Mouse (Mus musculus): Measurements from ENCODE around the gene Lilrb4a. TPM values are rescaled to one million over a fixed set of nuclear protein-coding genes. Genes with fewer than 3 reads are reported as not detected.
A peak's percentile ranks its signal among the peaks of the same experiment; 100 is the strongest.

The Lilrb4a gene
- total and polyA plus RNA-seq, 3 experiments = not detected

DNA sequence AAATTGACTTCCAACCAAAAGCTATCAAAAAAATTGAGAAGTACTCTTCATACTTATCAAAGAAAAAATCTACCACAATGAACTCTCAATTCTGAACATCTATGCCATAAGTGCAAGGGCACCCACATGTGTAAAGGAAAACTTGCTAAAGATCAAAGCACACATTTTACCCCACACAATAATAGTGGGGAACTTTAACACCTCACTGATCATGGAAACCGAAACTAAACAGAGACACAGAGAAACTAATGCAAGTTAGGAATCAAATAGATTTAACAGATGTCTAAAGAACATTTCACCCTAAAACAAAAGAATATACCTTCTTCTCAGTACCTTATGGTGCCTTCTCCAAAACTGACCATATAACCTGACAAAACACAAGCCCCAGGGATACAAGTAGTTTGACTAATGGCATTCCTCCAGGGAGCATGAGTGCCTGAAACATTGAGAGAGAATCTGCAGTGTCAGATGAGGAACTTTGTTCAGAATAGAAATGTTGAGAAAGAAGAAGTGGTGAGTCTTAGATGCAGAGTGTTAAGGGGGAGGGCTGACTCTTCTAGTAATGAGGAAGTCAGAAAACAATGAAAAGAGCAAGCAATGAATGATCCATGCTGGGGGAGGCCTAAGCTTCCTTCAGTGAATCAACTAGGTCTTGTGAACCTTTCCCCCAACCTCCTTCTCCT lies 37.0 kb upstream of the Lilrb4a start (continued):
- no peak for TF ChIP-seq MYB (IDR thresholded peaks at IDR 0.05; ENCODE audit: low read depth, low read length)

- H3K9me3 ChIP-seq (replicated peaks; ENCODE audit: insufficient read depth, low read length) = no peaks in the 10 kb centered on the region
- peak; percentile 62 for DNase-seq (ENCODE audit: low read depth, low spot score)
- TF ChIP-seq SIN3A (IDR thresholded peaks at IDR 0.05; ENCODE audit: low read length) (0 out of 2 replicates have a peak, but pooled peaks have one; percentile 12), ETS1 (IDR thresholded peaks at IDR 0.05; ENCODE audit: low read depth, low read length) (peak; percentile 61; the same call in 1 of the 2 replicates), GATA1 (IDR thresholded peaks at IDR 0.05; ENCODE audit: low read depth, low read length) (0 out of 2 replicates have a peak, but pooled peaks have one; percentile 34), POLR2AphosphoS2 (IDR thresholded peaks at IDR 0.05; ENCODE audit: low read length) (no peak)
- H3K27me3 ChIP-seq (ENCODE audit: control insufficient read depth in 1 of 2, insufficient read depth in 2 of 2, low read length in 2 of 2) = no peaks in the 10 kb centered on the region
- peaks cover 11 to 17% of the 10 kb centered on the region in 2 experiments for H3K4me1 ChIP-seq (ENCODE audit: control insufficient read depth in 1 of 2, insufficient read depth in 2 of 2, low read length in 2 of 2)
- no peak overlapping the region for H3K4me3 ChIP-seq (ENCODE audit: control insufficient read depth in 1 of 2, insufficient read depth in 1 of 2, low read depth in 2 of 2, low read length in 2 of 2)
- no peaks in the 10 kb centered on the region for H3K79me2 ChIP-seq (ENCODE audit: control insufficient read depth, insufficient read depth, low read length, poor library complexity)
- H3K9ac ChIP-seq (ENCODE audit: control insufficient read depth, low read depth, low read length, poor library complexity, severe bottlenecking) = peak overlapping the region; percentile 50; the same call in 1 of the 2 replicates
- peaks cover 0 to 25% of the 10 kb centered on the region in 2 experiments; a peak in 2 of 4 replicates for H3K36me3 ChIP-seq (ENCODE audit: control insufficient read depth in 1 of 2, insufficient read depth in 2 of 2, low read length in 2 of 2)
- peak overlapping the region; percentile 94 for H3K27ac ChIP-seq (ENCODE audit: control insufficient read depth, low read depth, low read length)
These were observed 36.4 kb upstream of the Lilrb4a start for GRCm38 (mm10) chr10:51454365-51454764.

GRCm38 (mm10) chr10:51455762-51456161 lies 35.0 kb upstream of the Lilrb4a start:
- DNase-seq (ENCODE audit: low read depth, low spot score) = peak; percentile 83
- Histone ChIP-seq H3K4me3 (ENCODE audit: control insufficient read depth in 1 of 2, insufficient read depth in 1 of 2, low read depth in 2 of 2, low read length in 2 of 2) (no peak overlapping the region), H3K4me1 (ENCODE audit: control insufficient read depth in 1 of 2, insufficient read depth in 2 of 2, low read length in 2 of 2) (peaks cover 11 to 17% of the 10 kb centered on the region in 2 experiments), H3K36me3 (ENCODE audit: control insufficient read depth in 1 of 2, insufficient read depth in 2 of 2, low read length in 2 of 2) (peaks cover 0 to 25% of the 10 kb centered on the region in 2 experiments; a peak in 2 of 4 replicates), H3K79me2 (ENCODE audit: control insufficient read depth, insufficient read depth, low read length, poor library complexity) (no peaks in the 10 kb centered on the region), H3K9me3 (replicated peaks; ENCODE audit: insufficient read depth, low read length) (no peaks in the 10 kb centered on the region), H3K27ac (ENCODE audit: control insufficient read depth, low read depth, low read length) (peak overlapping the region; percentile 65), H3K27me3 (ENCODE audit: control insufficient read depth in 1 of 2, insufficient read depth in 2 of 2, low read length in 2 of 2) (no peaks in the 10 kb centered on the region), H3K9ac (ENCODE audit: control insufficient read depth, low read depth, low read length, poor library complexity, severe bottlenecking) (no peak overlapping the region)
- TF ChIP-seq ZKSCAN1 (IDR thresholded peaks at IDR 0.05; ENCODE audit: low read depth, low read length) = no peak
- TF ChIP-seq ZC3H11A (IDR thresholded peaks at IDR 0.05; ENCODE audit: low read depth, low read length) = no peak
- no peak for TF ChIP-seq CTCF (IDR thresholded peaks at IDR 0.05 in 2 of 3, conservative IDR thresholded peaks at IDR 0.05 in 1 of 3; ENCODE audit: control insufficient read depth in 1 of 3, insufficient read depth in 1 of 3, low read depth in 2 of 3, low read length in 3 of 3, poor library complexity in 1 of 3, severe bottlenecking in 1 of 3)
- TF ChIP-seq EP300 (IDR thresholded peaks at IDR 0.05; ENCODE audit: low read depth in 1 of 2, low read length in 2 of 2) = peak; percentile 72 to 78
- no peak for TF ChIP-seq MYB (IDR thresholded peaks at IDR 0.05; ENCODE audit: low read depth, low read length)
- TF ChIP-seq TAL1 (IDR thresholded peaks at IDR 0.05; ENCODE audit: low read length) = no peak
- peak; percentile 89 for TF ChIP-seq RCOR1 (IDR thresholded peaks at IDR 0.05; ENCODE audit: low read depth, low read length)
- TF ChIP-seq MEF2A (IDR thresholded peaks at IDR 0.05; ENCODE audit: extremely low read depth, insufficient replicate concordance, low read depth, low read length, poor library complexity, severe bottlenecking) = no peak
- TF ChIP-seq TBP (IDR thresholded peaks at IDR 0.05; ENCODE audit: low read depth, low read length) = no peak
- TF ChIP-seq JUND (IDR thresholded peaks at IDR 0.05; ENCODE audit: low read depth, low read length) = no peak
- TF ChIP-seq ELF1 (IDR thresholded peaks at IDR 0.05; ENCODE audit: low read depth, low read length) = no peak
- TF ChIP-seq CHD1 (IDR thresholded peaks at IDR 0.05; ENCODE audit: low read depth, low read length) = no peak
- TF ChIP-seq USF2 (IDR thresholded peaks at IDR 0.05; ENCODE audit: borderline replicate concordance in 1 of 2, insufficient read depth in 1 of 2, low read depth in 1 of 2, low read length in 2 of 2) = no peak
- TF ChIP-seq USF1 (IDR thresholded peaks at IDR 0.05; ENCODE audit: low read depth, low read length) = no peak
- no peak for TF ChIP-seq NELFE (IDR thresholded peaks at IDR 0.05; ENCODE audit: low read depth, low read length)
- TF ChIP-seq POLR2AphosphoS2 (IDR thresholded peaks at IDR 0.05; ENCODE audit: low read length) = no peak
- peak; percentile 60 for TF ChIP-seq TCF12 (IDR thresholded peaks at IDR 0.05; ENCODE audit: low read depth, low read length)
- no peak for TF ChIP-seq MYC (IDR thresholded peaks at IDR 0.05; ENCODE audit: low read depth, low read length)
- TF ChIP-seq MXI1 (IDR thresholded peaks at IDR 0.05; ENCODE audit: low read depth, low read length) = no peak
- TF ChIP-seq GABPA (IDR thresholded peaks at IDR 0.05; ENCODE audit: low read depth, low read length) = no peak
- no peak for TF ChIP-seq ZMIZ1 (IDR thresholded peaks at IDR 0.05; ENCODE audit: low read depth, low read length)
- TF ChIP-seq GATA1 (IDR thresholded peaks at IDR 0.05; ENCODE audit: low read depth, low read length) = peak; percentile 49
- no peak for TF ChIP-seq KAT2A (conservative IDR thresholded peaks at IDR 0.05; ENCODE audit: low read depth, low read length)
- TF ChIP-seq MAX (IDR thresholded peaks at IDR 0.05; ENCODE audit: low read length) = peak; percentile 32; the same call in 1 of the 2 replicates
- no peak for TF ChIP-seq POLR2AphosphoS5 (IDR thresholded peaks at IDR 0.05; ENCODE audit: borderline replicate concordance, low read depth, low read length)
- TF ChIP-seq ZNF384 (IDR thresholded peaks at IDR 0.05; ENCODE audit: low read depth, low read length) = peak; percentile 81
- peak; percentile 91 for TF ChIP-seq ETS1 (IDR thresholded peaks at IDR 0.05; ENCODE audit: low read depth, low read length)

All from MEL (cell line).